Mouse (Mus musculus): ENCODE measurements at regions not wholly inside any gene's neighbourhood (a gene's known extent, or its start where the extent isn't known, plus 50 kb on each side); places are given as distances from the start of the nearest gene placed in this dataset.

DNA sequence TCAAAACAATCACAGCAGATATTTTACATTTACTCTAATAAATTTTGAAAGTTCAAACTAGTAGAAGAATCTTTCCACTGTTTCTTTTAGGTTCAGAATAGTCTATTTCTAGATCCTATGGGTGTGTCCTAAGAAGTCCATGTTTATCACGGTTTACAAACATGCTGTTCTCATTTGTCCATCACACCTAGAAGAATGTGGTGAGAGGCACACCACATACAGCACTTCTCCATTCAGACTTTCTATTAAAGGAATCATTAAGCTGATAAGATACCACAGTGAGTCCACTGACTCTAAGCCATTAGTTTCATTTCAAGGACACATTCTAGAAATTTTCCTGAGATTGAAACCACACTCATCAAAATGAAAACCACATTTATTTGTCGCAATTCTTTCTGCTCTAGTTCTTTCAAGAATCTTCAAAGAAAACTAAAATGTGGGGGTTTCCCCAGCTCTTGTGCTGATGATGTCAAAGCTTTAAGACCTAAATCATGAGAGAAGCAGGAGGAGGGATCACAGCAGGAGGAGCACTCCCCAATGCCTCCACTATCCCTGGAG is 101.1 kb upstream of the Ptgfr start:
- no peak for ATAC-seq (ENCODE audit: poor library complexity, severe bottlenecking)

GRCm38 (mm10) chr3:151931656-151932055 is 94.2 kb upstream of the Ptgfr start:
- ATAC-seq (ENCODE audit: poor library complexity, severe bottlenecking), result no peak

GRCm38 (mm10) chr3:151931096-151931495 is 93.7 kb upstream of the Ptgfr start:
- ATAC-seq (ENCODE audit: poor library complexity, severe bottlenecking), result no peak

GRCm38 (mm10) chr3:151914010-151914513 is 76.6 kb upstream of the Ptgfr start:
- ATAC-seq (ENCODE audit: poor library complexity, severe bottlenecking), result peak; percentile 49; the same call in 1 of the 2 replicates

- ATAC-seq (ENCODE audit: poor library complexity, severe bottlenecking), result peak; percentile 69
These were observed 74.9 kb upstream of the Ptgfr start for GRCm38 (mm10) chr3:151912292-151912691.

- ATAC-seq (ENCODE audit: poor library complexity, severe bottlenecking), result no peak
These were observed 73.4 kb upstream of the Ptgfr start for GRCm38 (mm10) chr3:151910851-151911250.

- no peak for ATAC-seq (ENCODE audit: poor library complexity, severe bottlenecking)
These were observed 71.9 kb upstream of the Ptgfr start for GRCm38 (mm10) chr3:151909344-151909743.

DNA sequence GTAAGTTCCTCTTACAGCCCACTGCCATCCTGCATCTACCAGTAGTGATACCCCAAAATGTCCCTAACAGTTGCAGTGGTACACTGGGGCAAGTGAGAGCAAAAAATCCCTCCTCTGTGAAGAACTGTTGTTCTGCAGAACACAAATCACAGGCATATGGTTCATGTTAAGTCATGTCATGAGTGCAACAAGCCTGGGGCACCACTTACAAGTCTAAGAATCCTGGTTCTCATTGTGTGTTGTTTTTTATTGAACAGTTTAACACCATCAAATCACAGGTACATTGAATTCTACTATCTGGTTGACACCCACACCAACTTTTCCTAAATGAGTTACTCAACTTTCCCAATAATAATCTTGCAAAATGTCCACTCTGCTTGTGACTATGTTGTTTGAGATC is 71.5 kb upstream of the Ptgfr start:
- ATAC-seq (ENCODE audit: poor library complexity, severe bottlenecking), result no peak

DNA sequence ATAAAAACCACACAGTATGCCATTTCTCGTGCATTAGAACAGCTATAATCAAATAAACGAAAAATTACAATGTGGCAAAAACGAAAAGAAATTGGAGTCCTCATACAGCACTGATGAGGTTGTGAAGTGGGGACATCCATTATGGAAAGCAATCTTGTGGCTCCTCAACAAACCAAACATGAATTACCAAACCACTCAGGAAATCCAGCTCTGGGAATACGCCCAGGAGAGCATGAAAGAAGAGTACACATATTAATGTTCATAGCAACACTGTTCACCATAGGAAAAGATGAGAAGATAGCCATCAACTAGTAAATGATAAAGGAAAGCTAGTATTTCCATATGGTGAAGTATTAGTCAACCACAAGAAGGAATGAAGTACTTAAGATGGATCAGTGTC is 68.3 kb upstream of the Ptgfr start:
- ATAC-seq (ENCODE audit: poor library complexity, severe bottlenecking), result no peak

- no peak for ATAC-seq (ENCODE audit: poor library complexity, severe bottlenecking)
These were observed 65.7 kb upstream of the Ptgfr start for GRCm38 (mm10) chr3:151903169-151903568.

DNA sequence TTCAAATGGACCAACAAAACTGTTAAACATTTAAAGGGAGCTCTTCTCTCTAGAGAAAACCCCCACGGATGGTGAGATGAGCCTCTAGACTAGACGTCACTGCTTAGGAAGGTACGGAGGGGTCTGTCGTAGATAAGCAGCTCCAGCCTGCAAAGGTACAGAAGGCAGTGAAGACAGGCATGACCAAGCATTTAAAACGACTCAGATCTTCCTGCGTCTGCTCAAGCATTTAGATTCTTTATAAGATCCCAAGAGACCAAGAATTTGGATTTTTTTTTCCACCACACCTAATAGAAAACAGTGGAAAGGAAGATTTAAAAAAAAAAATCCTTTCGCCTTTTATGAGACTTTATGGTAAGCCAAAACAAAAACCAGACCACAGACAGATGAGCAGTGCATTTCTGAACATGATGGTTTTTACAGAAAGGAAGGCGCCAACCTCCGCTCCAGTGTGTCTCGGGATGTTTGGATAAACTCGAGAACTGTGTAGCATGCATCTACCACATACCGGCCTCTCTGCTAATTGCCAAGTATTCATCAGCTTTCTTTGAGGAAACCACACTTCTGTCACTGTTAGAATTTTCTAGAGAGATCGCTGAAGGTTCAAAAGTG is 64.9 kb upstream of the Ptgfr start:
- no peak for ATAC-seq (ENCODE audit: poor library complexity, severe bottlenecking)

DNA sequence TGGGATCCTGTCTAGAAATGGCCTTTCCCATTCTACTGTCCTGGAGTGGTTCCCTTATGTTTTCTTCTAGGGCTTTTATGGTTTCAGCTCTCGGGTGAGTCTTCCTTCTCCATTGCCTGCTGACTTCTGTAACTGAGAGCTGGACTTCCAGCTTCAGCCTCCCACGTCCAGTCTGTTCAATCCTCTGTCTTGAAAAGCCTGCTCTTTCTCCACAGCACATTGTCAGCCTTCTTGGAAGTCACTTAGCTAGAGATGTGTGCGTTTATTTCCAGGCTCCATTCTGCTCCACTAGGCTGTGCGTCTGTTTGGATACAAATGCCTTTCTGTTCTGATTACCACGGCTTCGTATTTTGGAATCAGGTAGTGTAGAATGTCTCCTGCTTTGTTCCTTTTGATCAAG is 62.2 kb upstream of the Ptgfr start:
- ATAC-seq (ENCODE audit: poor library complexity, severe bottlenecking), result no peak

- ATAC-seq (ENCODE audit: poor library complexity, severe bottlenecking), result no peak
These were observed 61.7 kb upstream of the Ptgfr start for GRCm38 (mm10) chr3:151899094-151899493.

DNA sequence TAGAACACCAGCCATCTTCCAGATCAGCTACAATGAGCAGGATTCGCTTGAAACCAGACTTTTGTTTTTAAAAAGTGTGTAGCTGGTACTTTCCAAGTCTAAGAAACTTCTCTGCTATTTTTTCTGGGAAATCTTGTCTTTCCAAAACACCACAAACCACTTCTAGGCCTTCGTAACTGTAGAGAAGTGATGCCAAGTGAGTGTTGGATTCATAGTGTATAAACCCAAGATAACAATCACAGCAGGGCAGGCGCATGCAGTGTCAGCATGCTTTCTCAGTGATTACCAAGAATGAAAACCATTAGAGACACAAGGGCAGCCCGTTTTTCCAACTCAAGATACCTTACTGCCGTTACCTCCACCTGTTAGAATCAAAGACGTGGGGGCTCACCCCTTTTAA is 58.9 kb upstream of the Ptgfr start:
- no peak for ATAC-seq (ENCODE audit: poor library complexity, severe bottlenecking)

DNA sequence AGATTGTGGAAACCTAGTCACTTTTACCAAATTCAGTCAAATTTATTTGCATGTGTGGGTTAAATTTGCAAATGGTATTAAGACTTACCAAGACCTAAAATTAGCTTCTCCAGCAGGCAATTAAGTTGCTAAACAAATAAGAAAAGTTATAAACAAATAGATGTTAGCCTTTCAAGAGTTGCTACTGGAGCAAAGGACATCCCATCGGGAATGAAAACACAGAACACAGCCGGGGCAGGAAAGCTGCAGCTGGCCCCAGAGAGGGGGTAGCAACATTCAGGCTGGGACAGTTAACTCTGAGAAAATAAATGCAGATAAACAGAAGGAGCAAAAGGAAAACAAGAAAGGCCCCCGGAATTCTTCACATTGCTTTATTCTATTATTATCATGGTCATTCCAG is 57.3 kb upstream of the Ptgfr start:
- ATAC-seq (ENCODE audit: poor library complexity, severe bottlenecking), result no peak

GRCm38 (mm10) chr3:151893421-151894235 is 56.2 kb upstream of the Ptgfr start:
- no peak for ATAC-seq (ENCODE audit: poor library complexity, severe bottlenecking)

DNA sequence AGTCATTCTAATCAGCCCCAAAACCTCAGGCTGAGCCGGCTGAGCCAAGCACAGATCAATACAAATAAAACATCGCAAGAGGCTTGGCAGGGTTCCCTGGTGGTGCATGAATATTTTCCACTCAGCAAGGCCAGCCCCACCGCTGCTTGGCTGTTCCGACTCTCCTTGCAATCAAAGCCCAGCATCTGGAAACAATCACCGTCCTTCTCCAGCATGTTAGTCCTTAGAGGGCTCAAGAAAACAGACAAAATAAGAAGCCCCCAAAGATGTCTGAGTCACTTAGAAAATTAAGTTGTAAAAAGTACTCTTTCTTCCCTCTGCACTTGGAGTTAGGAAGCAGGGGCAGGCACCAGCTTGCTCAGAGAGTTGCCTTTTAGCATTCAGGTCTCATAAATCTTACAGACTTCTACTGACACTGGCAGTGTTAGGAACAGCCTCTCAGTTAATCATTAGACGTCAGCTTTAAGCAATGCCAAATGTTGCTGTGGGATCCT is 54.4 kb upstream of the Ptgfr start:
- ATAC-seq (ENCODE audit: poor library complexity, severe bottlenecking), result no peak

- ATAC-seq (ENCODE audit: poor library complexity, severe bottlenecking), result no peak
These were observed 53.9 kb upstream of the Ptgfr start for GRCm38 (mm10) chr3:151891336-151891735.

- ATAC-seq (ENCODE audit: poor library complexity, severe bottlenecking), result no peak
These were observed 52.3 kb upstream of the Ptgfr start for GRCm38 (mm10) chr3:151889738-151890137.

Measured in megakaryocyte, adult 5-6 weeks (primary cell).